ENCODE assay signal across 8 mouse cellular contexts in genomic region chr3:148343256-148343632, GRCm38 (mm10).
DNase-seq lines count a peak whose midpoint lies in the region; ATAC-seq and TF ChIP-seq lines count a peak whose summit lies in the region.
"Had no signal": no experiment of that assay in that cellular context is flagged by ENCODE, and none has a peak within 500 bp of the region (broad histone marks: within the 10 kb centered on the region; RNA-seq: fewer than 3 reads in every experiment).

No protein-coding gene starts in this region.

- no peak for TF ChIP-seq POLR2A in brain, embryonic 14.5 days (IDR thresholded peaks at IDR 0.05; ENCODE audit: borderline replicate concordance, extremely low read depth, insufficient read depth, insufficient read length, poor library complexity, severe bottlenecking)
- no peak for TF ChIP-seq POLR2A in limb, embryonic 14.5 days (IDR thresholded peaks at IDR 0.05; ENCODE audit: borderline replicate concordance, extremely low read depth, insufficient read depth, insufficient read length)

- no peak overlapping the region for H3K4me3 ChIP-seq in heart, embryonic 12.5 days
- no peak overlapping the region for H3K4me3 ChIP-seq in limb, embryonic 14.5 days (replicated peaks; ENCODE audit: low read length)
- H3K4me3 ChIP-seq: liver, embryonic 15.5 days had no signal

- TF ChIP-seq CTCF in brain, embryonic 14.5 days (IDR thresholded peaks at IDR 0.05; ENCODE audit: borderline replicate concordance, extremely low read depth, insufficient read depth, insufficient read length) = no peak

- 6% methylated on average over 3 of the region's 3 CpGs for WGBS in heart, embryonic 12.5 days
- 3% methylated on average over 3 of the region's 3 CpGs for WGBS in limb, embryonic 14.5 days

- H3K27me3 ChIP-seq in heart, embryonic 12.5 days (replicated peaks) = no peaks in the 10 kb centered on the region
- H3K27me3 ChIP-seq in limb, embryonic 14.5 days (ENCODE audit: control insufficient read depth, insufficient read depth, low read length) = no peaks in the 10 kb centered on the region
- H3K27me3 ChIP-seq: liver, embryonic 15.5 days had no signal

- H3K36me3 ChIP-seq in heart, embryonic 12.5 days = no peaks in the 10 kb centered on the region
- H3K36me3 ChIP-seq in limb, embryonic 14.5 days (ENCODE audit: control insufficient read depth, insufficient read depth, low read length) = no peaks in the 10 kb centered on the region
- H3K36me3 ChIP-seq: liver, embryonic 15.5 days had no signal

- peak; percentile 76 for DNase-seq in ES-CJ7 (ENCODE audit: low read depth, low spot score)
- peak; percentile 77 for DNase-seq in brain, embryonic 14.5 days (ENCODE audit: low read depth)
- peak; percentile 51 for DNase-seq in limb, embryonic 14.5 days (ENCODE audit: low spot score)
- no peak for DNase-seq in spleen, postnatal 36 days (ENCODE audit: low spot score in 2 of 2)
- DNase-seq in left cerebral cortex, adult 18-20 months (ENCODE audit: low spot score in 2 of 2) = no peak

- H3K4me1 ChIP-seq in heart, embryonic 12.5 days (replicated peaks) = peaks cover 14% of the 10 kb centered on the region
- H3K4me1 ChIP-seq in limb, embryonic 14.5 days (ENCODE audit: control insufficient read depth, insufficient read depth, low read length) = peaks cover 9% of the 10 kb centered on the region; the same call in 1 of the 2 replicates
- H3K4me1 ChIP-seq: liver, embryonic 15.5 days had no signal

- H3K27ac ChIP-seq in heart, embryonic 12.5 days (ENCODE audit: poor library complexity, severe bottlenecking) = 0 out of 2 replicates have a peak overlapping the region, but pooled peaks have one; percentile 7
- no peak overlapping the region for H3K27ac ChIP-seq in limb, embryonic 14.5 days (replicated peaks; ENCODE audit: low read depth, low read length)
- H3K27ac ChIP-seq: liver, embryonic 15.5 days had no signal

- no peak for ATAC-seq in heart, embryonic 12.5 days (ENCODE audit: insufficient number of reproducible peaks, low FRiP score)
- ATAC-seq in limb, embryonic 14.5 days (ENCODE audit: low FRiP score, low read depth) = peak; percentile 37; the same call in 1 of the 2 replicates
- ATAC-seq in CD4-positive, CD25-positive, alpha-beta regulatory T cell, adult 4 months = no peak

- peak overlapping the region; percentile 44 for H3K4me2 ChIP-seq in heart, embryonic 12.5 days
- H3K4me2 ChIP-seq in limb, embryonic 14.5 days (replicated peaks; ENCODE audit: low read depth, low read length, severe bottlenecking) = no peak overlapping the region
- H3K4me2 ChIP-seq: liver, embryonic 15.5 days had no signal

- no peaks in the 10 kb centered on the region for H3K9me3 ChIP-seq in heart, embryonic 12.5 days (replicated peaks)
- no peaks in the 10 kb centered on the region for H3K9me3 ChIP-seq in limb, embryonic 14.5 days (ENCODE audit: control insufficient read depth, low read length)
- H3K9me3 ChIP-seq: liver, embryonic 15.5 days had no signal

- no peak overlapping the region for H3K9ac ChIP-seq in heart, embryonic 12.5 days
- H3K9ac ChIP-seq in limb, embryonic 14.5 days (ENCODE audit: low read depth, low read length, severe bottlenecking) = no peak overlapping the region
- H3K9ac ChIP-seq: liver, embryonic 15.5 days had no signal

Comparison
In these comparisons a context has a peak if more than half of its experiments do, and no peak if none do; other contexts are left out.
1. DNase-seq: peak in ES-CJ7 (single experiment), brain, embryonic 14.5 days (single experiment) and limb, embryonic 14.5 days (single experiment); none in spleen, postnatal 36 days (0 of 2) and left cerebral cortex, adult 18-20 months (0 of 2).